Mouse (Mus musculus): Measurements from ENCODE around the gene Nudt11.

Nudt11 gene

GRCm38 (mm10) chrX:6047066-6047935 lies at the start of gene Nudt11:
TSS of gene Nudt11 (plus strand) at chrX:6047453.
- peak; percentile 34 for DNase-seq

GRCm38 (mm10) chrX:6047936-6048614 lies 822 bp downstream of the Nudt11 start:
- peak; percentile 23 for DNase-seq

DNA sequence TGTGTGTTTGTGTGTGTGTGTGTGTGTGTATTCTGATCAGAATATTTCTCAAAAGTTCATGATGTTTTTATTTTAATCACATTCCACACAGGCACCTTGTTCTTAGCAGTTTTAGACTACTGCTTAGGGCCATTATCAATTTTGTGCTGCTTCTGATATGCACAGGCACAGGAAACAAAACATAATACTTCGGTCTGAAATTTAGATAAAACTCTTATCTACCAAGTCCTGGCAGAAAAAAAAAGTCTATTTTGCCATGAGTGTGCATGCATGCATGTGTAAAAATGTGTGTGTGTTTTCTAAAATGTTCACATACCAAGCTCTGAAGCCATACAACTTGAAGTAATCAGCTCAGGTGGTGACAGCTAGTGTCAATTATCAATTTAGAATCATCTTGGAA lies 14.3 kb downstream of the Nudt11 start:
- no peak for DNase-seq

GRCm38 (mm10) chrX:6082954-6083680 lies 35.9 kb downstream of the Nudt11 start, which contains the start of gene AU022751:
TSS of gene AU022751 (minus strand) at chrX:6083419.
- DNase-seq = no peak

- DNase-seq = no peak
Measured at GRCm38 (mm10) chrX:6091547-6091946, 44.3 kb downstream of the Nudt11 start.

DNA sequence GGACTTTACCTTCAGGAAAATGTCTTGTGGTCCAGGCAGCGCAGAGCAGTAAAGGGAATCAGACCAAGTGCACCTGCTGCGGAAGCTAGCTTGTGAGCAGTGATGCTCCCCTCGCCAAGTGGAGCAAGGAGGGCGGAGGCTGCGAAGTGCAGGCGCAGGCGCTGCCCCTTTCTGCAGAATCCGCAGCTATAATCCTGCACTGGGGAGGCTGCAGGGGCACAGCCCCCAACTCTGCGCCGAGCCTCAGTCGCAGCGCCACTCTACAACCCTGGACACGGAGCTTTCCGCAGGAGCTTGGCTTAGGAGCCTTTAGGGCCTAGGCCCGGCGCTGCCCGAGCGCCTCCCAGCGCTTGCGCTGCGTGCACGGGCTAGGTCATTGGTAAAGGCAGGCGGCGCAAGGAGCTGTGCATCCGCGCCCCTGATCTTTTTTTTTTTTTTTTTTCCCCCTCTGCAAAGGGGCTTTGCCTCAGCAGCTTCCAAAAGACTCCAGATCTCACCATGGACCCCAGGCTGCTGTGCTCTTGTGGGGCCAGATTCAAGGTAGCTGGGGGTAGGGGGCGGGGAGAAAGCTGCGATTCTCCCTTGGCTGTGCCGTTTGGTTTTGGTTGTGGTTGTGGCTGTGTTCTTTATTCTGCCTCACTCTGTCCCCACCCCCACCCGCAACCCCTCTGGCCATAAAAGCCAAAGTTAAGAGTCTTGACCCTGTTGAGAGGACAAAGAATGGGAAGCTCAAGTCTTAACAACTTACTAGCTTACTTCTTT lies 44.9 kb downstream of the Nudt11 start:
- DNase-seq = peak; percentile 73

All from cerebellum, adult 9-11 months (tissue).